Mouse (Mus musculus): Measurements from ENCODE around the gene Slc5a6.
"Not testable (repeated sequence)": the region's sequence is repeated elsewhere in the genome, so short reads cannot be mapped to it uniquely, and the experiment has no call there.

The Slc5a6 gene

GRCm38 (mm10) chr5:31069810-31070209 is 21.1 kb upstream of the Slc5a6 start:
- no peak for DNase-seq (ENCODE audit: low read depth, low spot score)

GRCm38 (mm10) chr5:31055216-31056140 is 6.8 kb upstream of the Slc5a6 start:
- no peak for DNase-seq (ENCODE audit: low read depth, low spot score)

GRCm38 (mm10) chr5:31054261-31055215 is 5.8 kb upstream of the Slc5a6 start, which contains the start of gene Cad:
TSS of gene Cad (plus strand) at chr5:31054780.
- peak; percentile 93 for DNase-seq (ENCODE audit: low read depth, low spot score)

GRCm38 (mm10) chr5:31053728-31054127 is 5.0 kb upstream of the Slc5a6 start:
- peak; percentile 37 for DNase-seq (ENCODE audit: low read depth, low spot score)

- DNase-seq (ENCODE audit: low read depth, low spot score) = no peak
Measured at GRCm38 (mm10) chr5:31050427-31050826, 1.7 kb upstream of the Slc5a6 start.

GRCm38 (mm10) chr5:31047848-31048762 is 619 bp downstream of the Slc5a6 start, which contains the start of gene Atraid:
TSS of gene Atraid (plus strand) at chr5:31048312.
- DNase-seq (ENCODE audit: low read depth, low spot score) = peak; percentile 98

- no peak for DNase-seq (ENCODE audit: low read depth, low spot score)
Measured at GRCm38 (mm10) chr5:31047074-31047473, 1.6 kb downstream of the Slc5a6 start.

GRCm38 (mm10) chr5:31046416-31046815 is 2.3 kb downstream of the Slc5a6 start:
- no peak for DNase-seq (ENCODE audit: low read depth, low spot score)

- DNase-seq (ENCODE audit: low read depth, low spot score) = no peak
Measured at GRCm38 (mm10) chr5:31038171-31038845, 10.4 kb downstream of the Slc5a6 start.

- not testable (repeated sequence) for DNase-seq (ENCODE audit: low read depth, low spot score)
Measured at GRCm38 (mm10) chr5:31036556-31036955, 12.2 kb downstream of the Slc5a6 start.

GRCm38 (mm10) chr5:31034669-31035068 is 14.1 kb downstream of the Slc5a6 start:
- no peak for DNase-seq (ENCODE audit: low read depth, low spot score)

GRCm38 (mm10) chr5:31031508-31031907 is 17.2 kb downstream of the Slc5a6 start:
- DNase-seq (ENCODE audit: low read depth, low spot score) = peak; percentile 49

- no peak for DNase-seq (ENCODE audit: low read depth, low spot score)
Measured at GRCm38 (mm10) chr5:31030926-31031325, 17.8 kb downstream of the Slc5a6 start.

GRCm38 (mm10) chr5:31024641-31025040 is 24.1 kb downstream of the Slc5a6 start:
- no peak for DNase-seq (ENCODE audit: low read depth, low spot score)

- peak; percentile 27 for DNase-seq (ENCODE audit: low read depth, low spot score)
Measured at GRCm38 (mm10) chr5:31023254-31023653, 25.5 kb downstream of the Slc5a6 start.

GRCm38 (mm10) chr5:31022690-31023089 is 26.0 kb downstream of the Slc5a6 start:
- no peak for DNase-seq (ENCODE audit: low read depth, low spot score)

GRCm38 (mm10) chr5:31021790-31022189 is 26.9 kb downstream of the Slc5a6 start:
- not testable (repeated sequence) for DNase-seq (ENCODE audit: low read depth, low spot score)

- no peak for DNase-seq (ENCODE audit: low read depth, low spot score)
Measured at GRCm38 (mm10) chr5:31015913-31016312, 32.8 kb downstream of the Slc5a6 start.

GRCm38 (mm10) chr5:31012737-31013136 is 36.0 kb downstream of the Slc5a6 start:
- no peak for DNase-seq (ENCODE audit: low read depth, low spot score)

GRCm38 (mm10) chr5:31004184-31004583 is 44.5 kb downstream of the Slc5a6 start:
- DNase-seq (ENCODE audit: low read depth, low spot score) = peak; percentile 92
